Mouse (Mus musculus) stomach, embryonic 14.5 days (tissue): ENCODE data around the gene Mr1. TPM values are rescaled to one million over a fixed set of nuclear protein-coding genes. Genes with fewer than 3 reads are reported as not detected.

Experiments used
- ATAC-seq: fragments of 200-750 bp; cut with Nextera tagmentation; 2 replicates; pipeline ENCODE4 v1.8.0; 2017; ENCODE audit warnings: low read depth, moderate TSS enrichment; ENCODE audit not compliant: insufficient number of reproducible peaks, insufficient read depth, low FRiP score
- H3K27ac ChIP-seq: fragments of 300-500 bp; sonication (generic); 2 replicates; pipeline ENCODE4 v1.5.1; 2014; ENCODE audit warnings: mild to moderate bottlenecking, low read length, moderate library complexity, mixed read lengths
- H3K27me3 ChIP-seq: fragments of 300-500 bp; sonication (generic); 2 replicates; pipeline ENCODE4 v1.6.1; 2014; ENCODE audit warnings: low read length, control low read depth, mixed read lengths; ENCODE audit not compliant: control insufficient read depth, insufficient read depth
- H3K36me3 ChIP-seq: fragments of 300-500 bp; sonication (generic); 2 replicates; pipeline ENCODE4 v1.6.1; 2014; ENCODE audit warnings: mild to moderate bottlenecking, control low read depth, low read length, moderate library complexity, mixed read lengths; ENCODE audit not compliant: control insufficient read depth, insufficient read depth
- H3K4me1 ChIP-seq: fragments of 300-500 bp; sonication (generic); 2 replicates; pipeline ENCODE4 v1.6.1; 2014; ENCODE audit warnings: low read length, control low read depth, mixed read lengths; ENCODE audit not compliant: control insufficient read depth, insufficient read depth
- H3K4me2 ChIP-seq: fragments of 300-500 bp; sonication (generic); replicated peaks from 2 replicates; pipeline ENCODE4 v1.6.1; 2014; ENCODE audit warnings: low read depth, low read length, control low read depth
- H3K4me3 ChIP-seq: fragments of 300-500 bp; sonication (generic); 2 replicates; pipeline ENCODE4 v1.5.1; 2014; ENCODE audit warnings: low read depth, low read length, control low read depth
- H3K9ac ChIP-seq: fragments of 300-500 bp; sonication (generic); replicated peaks from 2 replicates; pipeline ENCODE4 v1.6.1; 2014; ENCODE audit warnings: low read depth, mild to moderate bottlenecking, control low read depth, low read length, moderate library complexity, mixed read lengths
- H3K9me3 ChIP-seq: fragments of 300-500 bp; sonication (generic); 2 replicates; pipeline ENCODE4 v1.6.1; 2016; ENCODE audit warnings: low read depth, low read length, control low read depth; ENCODE audit not compliant: control insufficient read depth
- WGBS: fragments of 180-500 bp; shearing (Covaris S2); extraction: QIAGEN DNeasy Blood & Tissue Kit; methylation state at CpG from one replicate; pipeline ENCODE4 v1.1.7; 2014; 5-methylcytosine and 5-hydroxymethylcytosine counted together
- polyA plus RNA-seq: library from polyadenylated mRNA; unstranded; fragments of >200 nt; fragmentation: Nextera tagmentation; extraction: Ambion mirVana; gene quantifications from 2 replicates; pipeline ENCODE4 v1.2.1, GENCODE M21; 2014

The Mr1 gene
- 11.0 and 13.5 TPM in 2 replicates for polyA plus RNA-seq

- Histone ChIP-seq H3K4me2 (peak within 1 kb of the TSS; percentile 49), H3K27ac (peak within 1 kb of the TSS; percentile 0; the same call in 1 of the 2 replicates), H3K27me3 (no peaks in the 10 kb centered on the region), H3K4me3 (peak within 1 kb of the TSS; percentile 33), H3K36me3 (no peaks in the 10 kb centered on the region), H3K9me3 (no peaks in the 10 kb centered on the region), H3K4me1 (no peaks in the 10 kb centered on the region), H3K9ac (0 out of 2 replicates have a peak within 1 kb of the TSS, but pooled peaks have one; percentile 7)
- WGBS, result 22% methylated on average over 8 of the region's 8 CpGs
- peak; percentile 91 for ATAC-seq
These were observed at the start of gene Mr1 for GRCm38 (mm10) chr1:155146572-155146980. TSS of gene Mr1 (minus strand) at chr1:155146814.

- H3K4me3 ChIP-seq, result no peak overlapping the region
- no peak overlapping the region for H3K27ac ChIP-seq
- H3K4me2 ChIP-seq, result no peak overlapping the region
- no peaks in the 10 kb centered on the region for H3K9me3 ChIP-seq
- H3K9ac ChIP-seq, result no peak overlapping the region
- H3K27me3 ChIP-seq, result no peaks in the 10 kb centered on the region
- no peaks in the 10 kb centered on the region for H3K4me1 ChIP-seq
- no peak for ATAC-seq
- 70% methylated on average over 15 of the region's 15 CpGs for WGBS
- peaks cover 24% of the 10 kb centered on the region for H3K36me3 ChIP-seq
These were observed 46.3 kb upstream of the Mr1 start for GRCm38 (mm10) chr1:155192805-155193368.

- Histone ChIP-seq H3K9ac (no peak overlapping the region), H3K27me3 (no peaks in the 10 kb centered on the region), H3K9me3 (no peaks in the 10 kb centered on the region), H3K4me3 (no peak overlapping the region), H3K4me2 (no peak overlapping the region), H3K36me3 (peaks cover 28% of the 10 kb centered on the region), H3K4me1 (no peaks in the 10 kb centered on the region), H3K27ac (no peak overlapping the region)
- no peak for ATAC-seq
- WGBS, result 66% methylated on average over 2 of the region's 2 CpGs
These were observed 45.1 kb upstream of the Mr1 start for GRCm38 (mm10) chr1:155191671-155192070.

GRCm38 (mm10) chr1:155191219-155191618 is 44.6 kb upstream of the Mr1 start:
- Histone ChIP-seq H3K27me3 (no peaks in the 10 kb centered on the region), H3K9me3 (no peaks in the 10 kb centered on the region), H3K36me3 (peaks cover 29% of the 10 kb centered on the region), H3K4me3 (no peak overlapping the region), H3K4me2 (no peak overlapping the region), H3K9ac (no peak overlapping the region), H3K27ac (no peak overlapping the region), H3K4me1 (no peaks in the 10 kb centered on the region)
- WGBS, result 92% methylated on average over 8 of the region's 8 CpGs
- ATAC-seq, result no peak

- Histone ChIP-seq H3K4me3 (no peak overlapping the region), H3K4me1 (no peaks in the 10 kb centered on the region), H3K36me3 (peaks cover 29% of the 10 kb centered on the region), H3K4me2 (no peak overlapping the region), H3K27ac (no peak overlapping the region), H3K9me3 (no peaks in the 10 kb centered on the region), H3K27me3 (no peaks in the 10 kb centered on the region), H3K9ac (no peak overlapping the region)
- 88% methylated on average over 4 of the region's 4 CpGs for WGBS
- no peak for ATAC-seq
These were observed 42.0 kb upstream of the Mr1 start for GRCm38 (mm10) chr1:155188656-155189055.

- 76% methylated on average over 3 of the region's 3 CpGs for WGBS
- H3K4me3 ChIP-seq, result no peak overlapping the region
- H3K9me3 ChIP-seq, result no peaks in the 10 kb centered on the region
- no peaks in the 10 kb centered on the region for H3K4me1 ChIP-seq
- H3K27me3 ChIP-seq, result no peaks in the 10 kb centered on the region
- ATAC-seq, result no peak
- no peak overlapping the region for H3K9ac ChIP-seq
- H3K27ac ChIP-seq, result no peak overlapping the region
- H3K36me3 ChIP-seq, result peaks cover 8% of the 10 kb centered on the region; the same call in 1 of the 2 replicates
- H3K4me2 ChIP-seq, result no peak overlapping the region
These were observed 37.6 kb upstream of the Mr1 start for GRCm38 (mm10) chr1:155184191-155184590.

- Histone ChIP-seq H3K36me3 (peaks cover 24% of the 10 kb centered on the region), H3K27me3 (no peaks in the 10 kb centered on the region), H3K4me3 (no peak overlapping the region), H3K9me3 (no peaks in the 10 kb centered on the region), H3K4me2 (no peak overlapping the region), H3K4me1 (no peaks in the 10 kb centered on the region), H3K27ac (no peak overlapping the region), H3K9ac (no peak overlapping the region)
- ATAC-seq, result no peak
- WGBS, result 90% methylated on average over 2 of the region's 2 CpGs
These were observed 31.7 kb upstream of the Mr1 start for GRCm38 (mm10) chr1:155178192-155178924.

- WGBS, result 75% methylated on average over 1 of the region's 1 CpGs
These were observed 27.8 kb upstream of the Mr1 start for GRCm38 (mm10) chr1:155174424-155174823.

More at GRCm38 (mm10) chr1:155174424-155174823, 27.8 kb upstream of the Mr1 start:
- H3K36me3 ChIP-seq, result peaks cover 24% of the 10 kb centered on the region
- no peaks in the 10 kb centered on the region for H3K9me3 ChIP-seq
- no peak overlapping the region for H3K4me3 ChIP-seq
- H3K9ac ChIP-seq, result no peak overlapping the region
- no peak for ATAC-seq
- H3K4me2 ChIP-seq, result no peak overlapping the region
- no peaks in the 10 kb centered on the region for H3K27me3 ChIP-seq
- no peaks in the 10 kb centered on the region for H3K4me1 ChIP-seq
- no peak overlapping the region for H3K27ac ChIP-seq
